Mouse (Mus musculus) bone marrow, adult 2 months (tissue): Measurements from ENCODE around the gene Kcna6.

Source experiments
- CTCF ChIP-seq: fragments of 200-500 bp; IDR thresholded peaks from 2 replicates; pipeline ENCODE4 v1.5.1; 2011; ENCODE audit warnings: low read length, control low read depth; ENCODE audit not compliant: control insufficient read depth, insufficient read depth
- POLR2A ChIP-seq: fragments of 200-500 bp; IDR thresholded peaks from 2 replicates; pipeline ENCODE4 v1.6.1; 2011; ENCODE audit warnings: low read depth, mild to moderate bottlenecking, control low read depth, low read length, borderline replicate concordance; ENCODE audit not compliant: control insufficient read depth

- TF ChIP-seq CTCF (no peak), POLR2A (no peak)
Measured at GRCm38 (mm10) chr6:126783056-126783455, 42.6 kb upstream of the Kcna6 start.
